Mouse (Mus musculus): ENCODE measurements around the gene Pdzk1ip1.
A peak's percentile ranks its signal among the peaks of the same experiment; 100 is the strongest.

Gene Pdzk1ip1

DNA sequence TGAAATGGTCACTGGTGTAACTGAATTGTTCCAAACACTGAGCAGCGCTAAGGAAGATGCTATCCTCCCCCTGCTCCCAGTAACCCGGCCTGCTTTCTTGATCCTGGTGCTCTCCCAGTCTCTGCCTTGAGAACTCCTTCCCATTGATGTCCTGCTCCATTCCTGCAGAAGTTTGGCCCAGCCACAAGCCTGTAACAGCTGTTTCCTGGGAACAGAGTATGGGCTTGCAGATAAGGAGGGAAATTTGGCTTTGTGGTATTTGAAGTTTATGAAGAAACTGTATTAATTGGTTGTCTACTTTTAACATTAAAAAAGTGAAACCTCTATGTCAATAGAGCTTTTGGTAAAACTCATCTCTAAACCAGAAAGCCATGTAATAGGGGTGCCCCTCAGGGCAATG is 35.0 kb downstream of the Pdzk1ip1 start:
- DNase-seq = no peak

DNA sequence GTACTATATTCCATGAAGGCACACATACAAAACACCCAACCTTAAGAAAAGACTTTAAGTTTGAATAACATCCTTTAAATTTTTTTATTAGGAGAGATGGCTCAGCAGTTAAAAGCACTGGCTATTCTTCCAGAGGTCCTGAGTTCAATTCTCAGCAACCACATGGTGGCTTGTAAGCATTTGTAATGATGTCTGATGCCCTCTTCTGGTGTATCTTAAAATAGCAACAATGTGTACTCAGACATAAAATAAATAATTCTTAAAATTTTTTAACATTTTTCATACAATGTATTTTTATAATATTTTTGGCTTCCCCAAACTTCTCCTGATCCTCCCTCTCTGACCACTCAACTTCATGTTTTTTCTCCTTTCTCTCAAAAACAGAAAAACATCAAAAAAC is 36.2 kb downstream of the Pdzk1ip1 start:
- DNase-seq = no peak

DNA sequence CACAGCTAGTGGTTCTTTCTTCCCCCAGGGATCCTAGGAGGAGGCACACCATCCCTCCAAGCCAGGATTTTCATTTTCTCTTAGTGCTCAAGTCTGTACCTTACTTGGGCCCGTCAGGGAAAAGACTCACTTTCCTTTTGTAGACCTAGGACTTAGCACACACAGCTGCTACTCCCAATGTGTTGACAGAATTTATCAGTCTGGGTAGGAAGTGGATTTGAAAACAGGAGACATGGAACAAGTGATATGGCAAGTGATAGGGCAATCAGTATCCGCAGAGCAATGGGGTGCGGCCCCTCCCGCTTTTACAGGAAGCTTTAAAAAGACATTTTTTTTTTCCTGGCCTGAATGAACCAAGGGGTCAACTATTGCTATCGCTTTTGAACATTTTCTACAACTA is 44.6 kb downstream of the Pdzk1ip1 start:
- DNase-seq = peak in 1 of 2 experiments; percentile 7

DNA sequence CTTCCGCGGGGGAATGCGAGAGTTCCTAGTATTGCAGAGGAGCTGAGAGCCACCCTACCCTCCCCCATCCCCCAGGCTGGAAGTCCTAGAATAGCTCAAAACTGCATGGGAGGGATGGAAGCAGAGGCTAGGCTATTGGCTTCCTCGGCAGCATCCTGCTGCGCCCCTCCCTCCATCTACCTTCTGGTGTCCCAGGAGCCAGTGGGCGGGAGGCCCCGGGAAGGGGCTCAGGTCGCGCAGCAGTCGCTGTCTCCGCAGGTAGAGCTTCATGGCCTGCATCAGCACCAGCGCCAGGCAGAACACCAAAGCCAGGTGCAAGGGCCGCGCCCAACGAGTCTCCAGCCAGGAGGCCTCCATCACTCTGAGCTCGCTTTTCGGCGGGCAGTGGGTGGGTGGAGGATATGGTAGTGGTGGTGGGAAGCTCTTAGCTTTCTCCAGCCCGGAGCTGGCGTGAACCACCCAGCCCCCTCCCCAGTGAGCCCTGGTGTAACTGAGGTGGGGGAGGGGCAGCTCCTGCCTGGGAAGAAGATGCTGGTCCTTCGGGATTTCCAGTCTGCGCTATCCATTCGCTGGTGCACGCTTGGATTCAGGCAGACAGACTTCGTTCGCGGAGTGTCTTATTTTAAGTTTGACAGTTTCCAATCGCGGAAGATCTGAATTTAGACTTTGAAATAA is 45.2 kb downstream of the Pdzk1ip1 start, which contains the start of gene Cyp4x1:
TSS of gene Cyp4x1 (minus strand) at position 661 of the 675 bp plus-strand sequence.
- peak; percentile 78 to 79 for DNase-seq

DNA sequence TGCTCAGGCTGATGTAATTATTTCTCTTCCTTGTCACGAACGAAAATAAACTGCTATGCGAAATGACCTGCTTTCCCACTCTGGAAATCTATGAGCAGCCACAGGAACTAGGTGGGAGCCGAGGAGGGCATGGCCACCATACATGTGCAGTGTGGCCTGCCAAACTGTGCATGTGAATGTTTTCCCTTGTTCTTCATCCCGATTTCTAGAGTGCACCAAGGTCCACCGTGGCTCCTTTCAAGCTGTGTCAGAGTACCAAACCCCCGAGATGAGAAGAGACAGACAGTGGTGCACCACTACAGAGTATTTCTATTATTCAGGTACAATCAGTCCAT is 45.8 kb downstream of the Pdzk1ip1 start:
- peak; percentile 22 to 46 for DNase-seq

All from cerebellum, adult 18-20 months (tissue).